Mouse (Mus musculus): ENCODE data around the gene Ufc1.
A peak's percentile ranks its signal among the peaks of the same experiment; 100 is the strongest.
"Not testable (repeated sequence)": the region's sequence is repeated elsewhere in the genome, so short reads cannot be mapped to it uniquely, and the experiment has no call there.

The Ufc1 gene

GRCm38 (mm10) chr1:171294298-171295062, at the start of gene Ufc1:
Ufc1 (minus strand) TSS chr1:171295024.
- DNase-seq (ENCODE audit: low spot score in 2 of 2) = peak; percentile 58 to 75

- no peak for DNase-seq (ENCODE audit: low spot score in 2 of 2)
Measured at GRCm38 (mm10) chr1:171343922-171344677, 49.3 kb upstream of the Ufc1 start.

GRCm38 (mm10) chr1:171342262-171343207, 47.7 kb upstream of the Ufc1 start:
- DNase-seq (ENCODE audit: low spot score in 2 of 2) = no peak

DNA sequence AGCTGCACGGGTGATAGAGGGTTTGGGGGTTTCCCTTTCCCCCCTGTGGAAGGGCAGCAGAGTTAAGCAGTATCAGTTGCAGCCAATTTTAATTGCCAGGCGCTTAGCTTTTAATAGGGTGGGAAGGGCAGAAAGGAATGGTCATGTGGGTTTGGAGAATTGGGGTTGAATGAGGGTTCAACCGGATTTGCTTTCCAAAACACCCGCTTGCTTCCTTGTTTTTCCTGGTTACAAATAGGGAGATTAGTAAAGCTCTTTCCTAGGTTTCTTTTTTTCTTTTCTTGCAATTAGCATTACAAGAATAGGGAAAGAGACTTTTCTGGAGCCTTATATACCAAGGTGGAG, 35.4 kb upstream of the Ufc1 start:
- DNase-seq (ENCODE audit: low spot score in 2 of 2) = no peak

DNA sequence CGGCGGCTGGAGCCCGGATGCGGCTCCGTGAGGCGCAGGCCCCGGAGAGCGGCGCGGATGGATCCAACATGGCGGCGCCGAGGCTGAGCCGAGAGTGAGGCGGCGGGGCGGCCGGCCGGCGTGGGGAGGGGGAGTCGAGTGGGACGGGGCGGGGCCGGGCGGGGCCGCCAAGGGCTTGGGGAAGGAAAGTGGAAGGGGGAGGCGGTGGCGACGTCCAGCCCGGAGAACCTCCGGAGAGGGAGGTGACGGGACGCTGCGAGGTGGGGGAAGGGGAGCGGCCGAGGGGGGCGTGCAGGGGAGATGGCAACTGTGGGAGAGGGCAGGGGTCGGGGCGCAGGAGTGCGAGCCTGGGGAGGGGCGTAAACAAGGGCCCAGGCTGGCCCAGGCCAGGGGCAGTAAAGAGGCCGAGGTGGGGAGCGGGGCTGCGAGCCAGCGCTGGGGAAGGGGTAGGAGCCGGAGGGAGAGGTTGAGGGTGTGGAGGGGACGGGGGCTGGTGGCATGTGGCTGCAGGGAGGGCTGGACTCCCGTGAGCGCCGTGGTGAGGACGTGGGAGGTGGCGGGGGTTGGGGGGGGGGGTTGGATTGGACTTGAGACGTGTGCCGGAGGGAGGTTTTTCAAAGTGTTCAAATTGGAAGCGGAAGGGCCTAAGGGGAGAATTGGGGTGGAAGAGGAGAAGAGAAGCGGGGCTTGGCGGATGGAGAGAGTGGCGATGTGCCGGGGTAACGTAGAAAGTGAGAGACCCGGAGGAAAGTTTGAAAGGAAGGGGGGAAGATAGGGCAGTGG, 34.8 kb upstream of the Ufc1 start:
- no peak for DNase-seq (ENCODE audit: low spot score in 2 of 2)

GRCm38 (mm10) chr1:171328839-171329432, 34.1 kb upstream of the Ufc1 start, which contains the start of gene Dedd:
Dedd (plus strand) TSS chr1:171329145.
- DNase-seq (ENCODE audit: low spot score in 2 of 2) = peak; percentile 74 to 82

DNA sequence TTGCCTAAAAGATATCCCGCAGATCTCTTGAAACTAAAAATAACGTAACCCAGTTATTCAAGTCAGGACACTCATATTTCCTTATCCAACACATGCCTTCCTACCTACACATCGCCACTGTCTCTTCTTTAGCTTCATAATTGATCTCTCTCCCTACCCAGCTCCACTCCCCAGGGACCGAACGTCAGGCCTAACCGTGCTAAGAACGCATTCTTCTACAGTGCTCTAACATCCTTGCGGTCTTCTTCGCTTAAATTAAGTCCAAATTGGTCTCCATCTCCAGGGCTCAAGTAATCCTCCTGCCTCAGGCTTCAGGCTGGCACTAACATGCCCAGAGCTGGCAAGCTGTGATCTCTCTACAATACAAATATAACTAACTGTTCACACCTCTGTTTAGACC, 33.4 kb upstream of the Ufc1 start:
- DNase-seq (ENCODE audit: low spot score in 2 of 2) = no peak

DNA sequence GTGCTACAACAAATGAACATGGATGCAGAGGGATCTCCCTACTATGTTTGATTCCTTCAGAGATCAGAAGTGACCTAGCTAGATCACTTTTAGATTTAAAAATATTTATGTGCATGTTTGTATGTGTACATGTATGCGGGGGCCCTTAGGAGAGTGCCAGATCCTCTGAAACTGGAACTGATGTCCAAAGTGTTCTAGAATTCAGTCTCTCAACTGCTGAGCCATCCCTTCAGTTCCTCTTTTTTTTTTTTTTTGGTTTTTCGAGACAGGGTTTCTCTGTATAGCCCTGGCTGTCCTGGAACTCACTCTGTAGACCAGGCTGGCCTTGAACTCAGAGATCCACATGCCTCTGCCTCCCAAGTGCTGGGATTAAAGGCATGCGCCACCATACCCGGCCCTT, 31.8 kb upstream of the Ufc1 start:
- DNase-seq (ENCODE audit: low spot score in 2 of 2) = not testable (repeated sequence)

GRCm38 (mm10) chr1:171325571-171325970, 30.7 kb upstream of the Ufc1 start:
- no peak for DNase-seq (ENCODE audit: low spot score in 2 of 2)

DNA sequence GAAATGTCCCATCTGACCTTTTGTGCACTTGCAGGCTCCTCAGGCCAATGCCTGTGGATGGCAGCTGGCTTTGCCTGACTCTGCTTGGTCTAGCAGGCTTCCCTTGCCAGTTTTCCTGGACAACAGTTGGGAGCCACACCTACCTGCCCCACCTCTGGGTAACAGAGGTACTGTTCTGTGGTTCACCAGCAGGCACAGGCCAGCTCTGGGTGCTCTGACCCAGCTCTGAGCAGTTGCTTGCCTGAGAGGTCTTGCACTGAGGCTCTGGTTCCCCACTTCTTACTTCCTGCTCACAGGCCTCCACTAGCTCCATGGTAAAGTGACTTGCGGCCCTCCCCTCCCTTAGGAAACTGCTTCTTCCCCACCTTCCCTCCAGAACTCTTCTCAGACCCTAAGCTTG, 27.2 kb upstream of the Ufc1 start:
- no peak for DNase-seq (ENCODE audit: low spot score in 2 of 2)

DNA sequence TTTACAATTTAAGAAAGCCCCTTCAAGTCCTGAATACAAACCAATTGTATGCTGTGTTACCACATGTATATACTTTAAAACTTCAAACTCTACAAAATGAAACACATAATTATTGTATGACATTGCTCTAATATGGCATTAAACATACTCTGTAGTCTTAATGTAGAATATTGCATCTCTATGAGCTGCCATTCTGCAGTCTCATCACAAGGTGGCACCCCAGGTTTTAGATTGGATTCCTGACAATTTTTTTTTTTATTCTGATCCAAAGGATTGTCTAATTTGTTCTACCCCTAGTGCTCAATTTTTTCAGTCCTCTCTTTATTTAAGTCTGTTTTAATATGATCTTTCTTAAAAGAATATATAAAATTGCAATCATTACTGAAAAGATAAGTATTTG, 26.6 kb upstream of the Ufc1 start:
- DNase-seq (ENCODE audit: low spot score in 2 of 2) = no peak

DNA sequence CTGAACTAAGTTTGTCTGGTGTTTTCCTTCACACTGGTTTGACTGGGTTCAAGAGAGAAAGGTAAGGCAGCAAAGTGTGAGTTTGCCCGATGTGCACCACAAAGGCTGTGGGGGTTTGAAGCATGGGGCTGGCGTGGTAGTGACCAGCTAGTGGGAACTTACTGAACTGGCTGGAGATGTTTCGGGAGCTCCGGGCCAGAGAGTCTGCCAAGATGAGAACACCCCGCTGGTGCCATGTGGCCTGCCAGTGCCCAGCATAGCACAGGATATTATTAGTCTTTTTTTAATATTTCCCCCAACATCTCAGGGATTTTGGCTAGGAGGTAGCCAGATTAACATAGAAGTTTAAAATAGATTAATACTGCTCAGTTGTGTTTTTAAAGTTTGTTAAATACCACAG, 25.3 kb upstream of the Ufc1 start:
- no peak for DNase-seq (ENCODE audit: low spot score in 2 of 2)

DNA sequence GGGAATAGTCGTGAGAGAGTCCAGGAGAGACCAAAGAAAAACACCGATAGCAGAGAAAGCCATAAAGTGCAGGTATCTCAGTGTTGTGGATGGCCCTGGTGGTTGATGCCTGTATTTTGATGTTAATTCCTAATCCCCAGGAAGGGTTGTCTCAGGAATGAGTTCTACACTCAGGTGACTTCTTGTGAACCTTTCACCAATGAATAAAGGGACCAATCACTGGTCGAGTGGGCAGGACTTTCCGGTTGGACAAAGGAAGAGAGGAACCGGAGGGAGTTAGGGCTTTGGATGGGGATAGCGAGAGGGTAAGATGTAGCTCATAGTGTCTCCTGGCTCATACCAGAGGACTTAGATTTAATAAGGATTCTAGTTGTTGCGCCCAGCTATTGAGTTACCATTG, 24.9 kb upstream of the Ufc1 start:
- no peak for DNase-seq (ENCODE audit: low spot score in 2 of 2)

GRCm38 (mm10) chr1:171309321-171309720, 14.5 kb upstream of the Ufc1 start:
- no peak for DNase-seq (ENCODE audit: low spot score in 2 of 2)

GRCm38 (mm10) chr1:171306157-171306556, 11.3 kb upstream of the Ufc1 start:
- DNase-seq (ENCODE audit: low spot score in 2 of 2) = not testable (repeated sequence)

- no peak for DNase-seq (ENCODE audit: low spot score in 2 of 2)
Measured at GRCm38 (mm10) chr1:171298226-171298625, 3.4 kb upstream of the Ufc1 start.

- DNase-seq (ENCODE audit: low spot score in 2 of 2) = no peak
Measured at GRCm38 (mm10) chr1:171295063-171295402, 209 bp upstream of the Ufc1 start.

DNA sequence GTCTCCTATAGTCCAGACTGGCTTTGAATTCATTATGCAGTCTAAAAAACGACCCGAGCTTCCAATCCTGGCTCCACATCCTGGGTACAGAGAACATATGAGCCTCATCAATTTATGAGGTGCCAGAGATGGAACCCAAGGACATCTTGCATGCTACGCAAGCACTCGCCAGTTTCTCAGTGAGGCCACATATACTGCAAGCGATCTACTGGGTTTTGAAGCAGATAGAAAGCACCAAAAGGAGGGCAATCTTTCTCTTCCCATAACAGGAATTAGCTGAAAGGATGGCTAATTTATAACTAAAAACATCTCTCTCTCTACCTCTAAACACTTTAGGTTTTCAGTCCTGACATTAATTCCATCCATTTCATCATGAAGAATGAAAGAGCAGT, 922 bp downstream of the Ufc1 start:
- DNase-seq (ENCODE audit: low spot score in 2 of 2) = no peak

GRCm38 (mm10) chr1:171293351-171293750, 1.5 kb downstream of the Ufc1 start:
- DNase-seq (ENCODE audit: low spot score in 2 of 2) = no peak

DNA sequence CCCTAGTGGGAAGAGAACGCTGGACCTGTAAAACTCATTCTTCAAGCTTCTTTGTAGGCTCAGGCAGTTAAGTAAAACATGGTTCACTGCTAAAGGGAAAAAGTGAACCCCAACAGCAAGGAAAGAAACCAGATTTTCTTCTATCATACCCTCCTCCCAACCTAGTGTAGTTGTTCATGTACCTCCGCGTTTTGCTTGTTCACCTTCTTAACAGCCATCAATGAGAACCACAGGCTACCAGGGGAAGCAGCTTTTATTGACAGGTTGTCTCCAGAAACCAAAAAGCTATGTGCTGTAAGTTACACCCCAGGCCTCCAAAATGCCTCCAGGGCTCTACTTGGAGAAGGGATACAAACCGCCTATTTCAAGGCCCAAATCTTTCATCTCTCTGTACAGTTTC, 6.5 kb downstream of the Ufc1 start:
- DNase-seq (ENCODE audit: low spot score in 2 of 2) = no peak

Data from spleen, postnatal 14 days (tissue).